Mouse (Mus musculus): ENCODE results near the gene Rad23a.

GRCm38 (mm10) chr8:84834866-84835855 lies 5.3 kb downstream of the Rad23a start:
- TF ChIP-seq CTCF (conservative IDR thresholded peaks at IDR 0.05; ENCODE audit: low read length) (no peak), POU5F1 (IDR thresholded peaks at IDR 0.05; ENCODE audit: borderline replicate concordance, low read length) (no peak), NANOG (IDR thresholded peaks at IDR 0.05; ENCODE audit: borderline replicate concordance, low read length) (no peak)
